Mouse (Mus musculus) forebrain, embryonic 13.5 days (tissue): Measurements from ENCODE around the gene Cpne5. TPM values are rescaled to one million over a fixed set of nuclear protein-coding genes. Genes with fewer than 3 reads are reported as not detected.
"Not testable (repeated sequence)": the region's sequence is repeated elsewhere in the genome, so short reads cannot be mapped to it uniquely, and the experiment has no call there.

ENCODE experiments used
- ATAC-seq: fragments of 200-750 bp; cut with Nextera tagmentation; 2 replicates; pipeline ENCODE4 v1.8.0; 2017
- H3K27ac ChIP-seq: fragments of 300-500 bp; sonication (generic); 2 replicates; pipeline ENCODE4 v1.5.1; 2015; ENCODE audit warnings: inconsistent platforms, mild to moderate bottlenecking, moderate library complexity
- H3K27me3 ChIP-seq: fragments of 300-500 bp; sonication (generic); 2 replicates; pipeline ENCODE4 v1.6.1; 2015; ENCODE audit warnings: mild to moderate bottlenecking, inconsistent platforms
- H3K36me3 ChIP-seq: fragments of 300-500 bp; sonication (generic); 2 replicates; pipeline ENCODE4 v1.6.1; 2015; ENCODE audit warnings: mild to moderate bottlenecking, inconsistent platforms; ENCODE audit not compliant: poor library complexity, severe bottlenecking
- H3K4me1 ChIP-seq: fragments of 300-500 bp; sonication (generic); 2 replicates; pipeline ENCODE4 v1.6.1; 2015; ENCODE audit warnings: inconsistent platforms
- H3K4me2 ChIP-seq: fragments of 300-500 bp; sonication (generic); 2 replicates; pipeline ENCODE4 v1.6.1; 2015; ENCODE audit warnings: inconsistent platforms, mild to moderate bottlenecking, moderate library complexity
- H3K4me3 ChIP-seq: fragments of 300-500 bp; sonication (generic); 2 replicates; pipeline ENCODE4 v1.5.1; 2015; ENCODE audit warnings: mild to moderate bottlenecking, inconsistent platforms
- H3K9ac ChIP-seq: fragments of 300-500 bp; sonication (generic); 2 replicates; pipeline ENCODE4 v1.6.1; 2015; ENCODE audit warnings: mild to moderate bottlenecking, inconsistent platforms
- H3K9me3 ChIP-seq: fragments of 300-500 bp; sonication (generic); replicated peaks from 2 replicates; pipeline ENCODE4 v1.6.1; 2016; ENCODE audit warnings: inconsistent platforms
- WGBS: fragments of 180-500 bp; shearing (Covaris S2); methylation state at CpG from one replicate; pipeline ENCODE4 v1.1.7; 2015; 5-methylcytosine and 5-hydroxymethylcytosine counted together
- polyA plus RNA-seq: library from polyadenylated mRNA; unstranded; fragments of >200 nt; fragmentation: Nextera tagmentation; extraction: Ambion mirVana; gene quantifications from 2 replicates; pipeline ENCODE4 v1.2.1, GENCODE M21; 2015

Gene Cpne5
- polyA plus RNA-seq, 1 experiment from 2014 or later, result 13.0 TPM

- Histone ChIP-seq H3K27ac (no peak overlapping the region), H3K4me1 (no peaks in the 10 kb centered on the region), H3K36me3 (no peaks in the 10 kb centered on the region), H3K4me2 (no peak overlapping the region), H3K9ac (no peak overlapping the region), H3K9me3 (no peaks in the 10 kb centered on the region), H3K27me3 (no peaks in the 10 kb centered on the region), H3K4me3 (no peak overlapping the region)
- no peak for ATAC-seq
- WGBS, result 79% methylated on average over 8 of the region's 8 CpGs
Observed at GRCm38 (mm10) chr17:29117006-29117648, 120.8 kb downstream of the Cpne5 start.

DNA sequence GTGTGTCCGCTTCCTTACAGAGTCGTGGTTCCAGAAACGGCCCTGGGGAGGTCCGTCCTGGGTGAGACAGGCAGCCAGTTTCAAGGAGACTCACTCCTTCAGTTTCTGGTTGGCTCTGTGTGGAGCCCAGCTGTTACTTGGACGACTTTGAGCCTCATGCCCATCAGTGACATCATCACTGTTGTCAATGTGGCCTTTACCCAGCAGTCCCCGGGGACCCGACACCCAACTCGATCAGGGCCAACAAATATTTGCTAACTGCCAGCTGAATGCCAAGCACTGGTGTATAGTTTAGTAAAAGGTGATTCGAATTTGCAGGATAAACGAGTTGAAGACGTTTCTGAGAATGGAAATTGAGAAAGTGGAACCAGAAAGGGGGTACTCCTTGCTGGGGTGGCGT is 121.9 kb downstream of the Cpne5 start:
- no peak overlapping the region for H3K27ac ChIP-seq
- no peak overlapping the region for H3K4me2 ChIP-seq
- H3K4me3 ChIP-seq, result no peak overlapping the region
- no peak for ATAC-seq
- no peaks in the 10 kb centered on the region for H3K36me3 ChIP-seq
- H3K9me3 ChIP-seq, result no peaks in the 10 kb centered on the region
- H3K27me3 ChIP-seq, result no peaks in the 10 kb centered on the region
- no peak overlapping the region for H3K9ac ChIP-seq
- 72% methylated on average over 12 of the region's 12 CpGs for WGBS
- no peaks in the 10 kb centered on the region for H3K4me1 ChIP-seq

DNA sequence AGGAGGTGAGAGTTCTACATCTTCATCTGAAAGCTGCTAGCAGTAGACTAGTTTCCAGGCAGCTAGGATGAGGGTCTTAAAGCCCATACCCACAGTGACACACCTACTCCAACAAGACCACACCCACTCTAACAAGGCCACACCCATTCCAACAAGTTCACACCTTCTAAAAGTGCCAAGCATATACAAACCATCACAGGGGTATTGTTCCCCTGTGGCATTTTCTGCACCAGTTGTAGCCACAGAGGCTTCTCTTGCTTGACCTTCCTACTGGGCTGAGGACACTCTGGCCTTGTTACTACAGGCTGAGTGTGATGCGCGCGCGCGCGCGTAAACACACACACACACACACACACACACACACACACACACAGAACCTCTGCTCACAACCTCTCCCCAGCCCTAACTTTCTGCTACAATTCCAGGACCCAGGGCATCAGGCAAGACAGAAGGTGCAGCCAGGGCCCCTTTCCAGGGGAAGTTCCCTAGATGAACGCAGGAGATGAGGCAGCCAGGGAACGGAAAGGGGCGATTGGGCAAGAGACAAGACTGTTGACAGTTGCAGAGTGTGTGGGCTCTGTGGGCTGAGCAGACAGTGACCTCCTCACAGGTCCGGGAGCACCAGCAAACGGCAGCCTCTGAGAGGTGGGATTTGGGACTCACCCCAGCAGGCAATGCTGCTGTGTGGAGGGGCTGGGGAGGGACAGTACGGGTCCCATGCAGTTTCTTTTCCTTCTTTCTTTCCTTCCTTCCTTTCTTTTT is 124.2 kb downstream of the Cpne5 start, which contains the start of gene Rab44:
Gene Rab44, plus strand, starts transcription at position 555 of the 762 bp plus-strand sequence.
- no peak within 1 kb of the TSS for H3K4me2 ChIP-seq
- H3K4me3 ChIP-seq, result no peak within 1 kb of the TSS
- no peak within 1 kb of the TSS for H3K9ac ChIP-seq
- ATAC-seq, result no peak
- no peak within 1 kb of the TSS for H3K27ac ChIP-seq
- 95% methylated on average over 13 of the region's 13 CpGs for WGBS
- no peaks in the 10 kb centered on the region for H3K4me1 ChIP-seq
- H3K9me3 ChIP-seq, result no peaks in the 10 kb centered on the region
- H3K27me3 ChIP-seq, result no peaks in the 10 kb centered on the region
- no peaks in the 10 kb centered on the region for H3K36me3 ChIP-seq

DNA sequence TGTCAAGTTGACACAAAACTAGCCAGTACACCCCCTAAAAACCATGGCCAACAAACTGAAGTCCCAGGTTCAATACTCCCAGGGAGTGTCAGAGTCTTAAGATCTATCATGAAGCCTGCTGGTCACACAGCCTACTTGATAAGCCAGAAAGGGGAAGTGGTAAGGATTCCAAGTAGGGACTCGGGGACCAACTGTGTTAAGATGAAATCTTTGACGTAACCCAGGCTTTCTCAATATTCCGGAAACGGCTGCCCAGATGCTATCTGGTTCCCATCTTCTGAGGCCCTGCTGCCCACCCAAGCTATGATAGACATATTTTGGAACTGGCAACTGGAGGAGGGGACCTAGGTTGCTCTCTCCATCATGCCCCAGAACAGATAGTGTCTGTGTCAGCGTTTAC is 126.6 kb downstream of the Cpne5 start:
- Histone ChIP-seq H3K36me3 (no peaks in the 10 kb centered on the region), H3K27me3 (no peaks in the 10 kb centered on the region), H3K27ac (no peak overlapping the region), H3K9ac (no peak overlapping the region), H3K4me2 (no peak overlapping the region), H3K4me1 (no peaks in the 10 kb centered on the region), H3K9me3 (no peaks in the 10 kb centered on the region), H3K4me3 (no peak overlapping the region)
- no peak for ATAC-seq
- 90% methylated on average over 5 of the region's 5 CpGs for WGBS

DNA sequence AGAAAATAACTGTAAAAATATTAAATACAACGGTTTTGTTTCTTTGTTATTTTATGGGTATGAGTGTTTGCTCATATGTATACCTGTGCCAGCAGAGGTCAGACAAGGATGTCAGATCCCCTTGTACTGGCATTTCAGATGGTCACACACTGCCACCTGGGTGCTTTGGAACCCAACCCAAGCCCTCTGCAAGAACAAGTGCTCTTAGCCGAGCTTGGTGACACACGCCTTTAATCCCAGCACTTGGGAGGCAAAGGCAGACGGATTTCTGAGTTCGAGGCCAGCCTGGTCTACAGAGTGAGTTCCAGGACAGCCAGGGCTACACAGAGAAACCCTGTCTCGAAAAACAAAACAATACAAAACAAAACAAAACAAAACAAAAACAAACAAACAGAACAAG is 127.6 kb downstream of the Cpne5 start:
- WGBS, result 82% methylated on average over 6 of the region's 6 CpGs

More for the DNA sequence above, 127.6 kb downstream of the Cpne5 start:
- H3K27me3 ChIP-seq, H3K4me2 ChIP-seq, H3K27ac ChIP-seq, ATAC-seq, H3K36me3 ChIP-seq, H3K9me3 ChIP-seq, H3K9ac ChIP-seq, H3K4me1 ChIP-seq, H3K4me3 ChIP-seq: not testable (repeated sequence)

Other genes with a start within 250 kb of the Cpne5 start
- gene Stk38, start 230.2 kb downstream of the Cpne5 start, polyA plus RNA-seq, result 128 and 136 TPM in 2 replicates
- gene Srsf3, start 205.5 kb downstream of the Cpne5 start, polyA plus RNA-seq, result 751 and 753 TPM in 2 replicates
- 29.3 and 38.6 TPM in 2 replicates for gene Cdkn1a, start 147.2 kb downstream of the Cpne5 start, polyA plus RNA-seq
- gene Rab44, start 124.0 kb downstream of the Cpne5 start, polyA plus RNA-seq, result 0.18 TPM in 1 of 2 replicates, not detected in the other
- 151 and 157 TPM in 2 replicates for gene Ppil1, start 26.0 kb upstream of the Cpne5 start, polyA plus RNA-seq
- 78.7 and 83.5 TPM in 2 replicates for gene BC004004, start 30.6 kb upstream of the Cpne5 start, polyA plus RNA-seq
- 1.5 and 1.7 TPM in 2 replicates for gene Pi16, start 79.5 kb upstream of the Cpne5 start, polyA plus RNA-seq
- 378 and 381 TPM in 2 replicates for gene Mtch1, start 109.8 kb upstream of the Cpne5 start, polyA plus RNA-seq
- gene Fgd2, start 122.7 kb upstream of the Cpne5 start, polyA plus RNA-seq, result 2.6 and 3.0 TPM in 2 replicates